Mouse (Mus musculus) cerebellum, postnatal 10 days (tissue): ENCODE results near the gene 2310022B05Rik.
A peak's percentile ranks its signal among the peaks of the same experiment; 100 is the strongest.

ENCODE experiments used
- DNase-seq, 2 experiments: peaks; one replicate each; pipeline ENCODE4 v3.0.0; 2021; ENCODE audit warnings: mixed read lengths in 2 of 2

Gene 2310022B05Rik

GRCm38 (mm10) chr8:124604066-124604465 is 59.1 kb downstream of the 2310022B05Rik start:
- DNase-seq: no peak

DNA sequence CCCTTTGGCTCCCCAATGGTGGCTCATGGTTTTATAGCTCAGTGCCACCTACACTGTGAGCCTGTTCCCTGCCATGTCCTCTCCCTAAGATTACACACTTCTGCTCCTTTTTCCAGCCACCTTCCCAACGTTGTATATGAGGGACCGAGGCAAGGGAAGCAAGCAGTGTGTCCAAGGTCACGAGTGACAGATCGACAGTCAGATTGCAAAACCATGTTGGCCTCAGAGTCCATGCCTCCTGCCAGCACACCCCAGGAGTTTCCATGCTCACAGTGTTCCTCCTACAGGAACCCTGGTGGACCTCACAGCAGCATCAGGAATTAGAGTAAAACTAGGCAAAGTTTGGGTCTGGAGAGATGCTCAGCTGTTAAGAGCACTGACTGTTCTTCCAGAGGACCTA is 73.8 kb downstream of the 2310022B05Rik start:
- DNase-seq: peak in 1 of 2 experiments; percentile 1

DNA sequence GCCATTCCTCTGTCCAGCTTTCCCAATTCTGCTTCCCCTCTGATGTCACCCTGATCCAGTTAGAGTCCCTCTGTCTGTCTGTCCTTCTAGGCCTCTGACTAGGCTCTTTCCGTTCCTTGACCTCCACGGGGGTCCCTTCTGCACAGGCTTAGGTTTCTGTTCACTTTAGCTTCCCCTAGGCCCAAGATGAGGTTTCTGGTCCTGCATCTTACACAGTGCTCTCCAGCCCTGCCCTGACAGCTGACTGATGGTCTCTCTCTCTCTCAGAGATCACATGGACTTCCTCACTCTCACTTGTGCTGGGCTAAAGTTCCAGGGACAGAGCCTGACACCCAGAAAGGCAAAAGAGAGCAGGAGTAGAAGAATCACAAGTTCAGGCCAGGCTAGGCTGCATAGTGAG is 76.6 kb downstream of the 2310022B05Rik start:
- peak; percentile 17 to 33 for DNase-seq
